Mouse (Mus musculus) lung, postnatal 14 days (tissue): ENCODE measurements at regions not wholly inside any gene's neighbourhood (a gene's known extent, or its start where the extent isn't known, plus 50 kb on each side); places are given as distances from the start of the nearest gene placed in this dataset.
A peak's percentile ranks its signal among the peaks of the same experiment; 100 is the strongest.

Source experiments
- DNase-seq: peaks from one replicate; pipeline ENCODE4 v3.0.0; 2021

GRCm38 (mm10) chr12:9847465-9848205 is 277.7 kb downstream of the Osr1 start:
- DNase-seq = peak; percentile 39

- DNase-seq = no peak
These were observed 285.6 kb downstream of the Osr1 start for GRCm38 (mm10) chr12:9855503-9856024.

GRCm38 (mm10) chr12:9856128-9856621 is 286.3 kb downstream of the Osr1 start:
- no peak for DNase-seq

- DNase-seq = no peak
These were observed 288.1 kb downstream of the Osr1 start for GRCm38 (mm10) chr12:9857990-9858389.

GRCm38 (mm10) chr12:9862301-9862700 is 292.4 kb downstream of the Osr1 start:
- no peak for DNase-seq

- no peak for DNase-seq
These were observed 302.3 kb downstream of the Osr1 start for GRCm38 (mm10) chr12:9872236-9872635.

- DNase-seq = no peak
These were observed 303.3 kb downstream of the Osr1 start for GRCm38 (mm10) chr12:9873214-9873613.

- no peak for DNase-seq
These were observed 304.9 kb downstream of the Osr1 start for GRCm38 (mm10) chr12:9874823-9875222.

GRCm38 (mm10) chr12:9881953-9882623 is 312.2 kb downstream of the Osr1 start:
- DNase-seq = no peak

GRCm38 (mm10) chr12:9883037-9883730 is 313.3 kb downstream of the Osr1 start:
- DNase-seq = no peak

- no peak for DNase-seq
These were observed 324.6 kb downstream of the Osr1 start for GRCm38 (mm10) chr12:9894521-9894920.

- no peak for DNase-seq
These were observed 328.1 kb downstream of the Osr1 start for GRCm38 (mm10) chr12:9897980-9898379.

- DNase-seq = no peak
These were observed 328.5 kb downstream of the Osr1 start for GRCm38 (mm10) chr12:9898420-9898819.

- DNase-seq = peak; percentile 14
These were observed 332.0 kb downstream of the Osr1 start for GRCm38 (mm10) chr12:9901948-9902347.

- no peak for DNase-seq
These were observed 333.9 kb downstream of the Osr1 start for GRCm38 (mm10) chr12:9903702-9904231.

- DNase-seq = no peak
These were observed 342.4 kb downstream of the Osr1 start for GRCm38 (mm10) chr12:9912333-9912732.

- DNase-seq = peak; percentile 66
These were observed 345.8 kb downstream of the Osr1 start for GRCm38 (mm10) chr12:9915726-9916140.

GRCm38 (mm10) chr12:9918026-9918425 is 348.1 kb downstream of the Osr1 start:
- peak; percentile 15 for DNase-seq

GRCm38 (mm10) chr12:9919007-9919406 is 349.1 kb downstream of the Osr1 start:
- DNase-seq = no peak

GRCm38 (mm10) chr12:9919433-9919832 is 349.5 kb downstream of the Osr1 start:
- DNase-seq = no peak

GRCm38 (mm10) chr12:9920401-9920800 is 350.5 kb downstream of the Osr1 start:
- DNase-seq = no peak

- no peak for DNase-seq
These were observed 351.8 kb downstream of the Osr1 start for GRCm38 (mm10) chr12:9921591-9922198.

GRCm38 (mm10) chr12:9924561-9924960 is 354.6 kb downstream of the Osr1 start:
- peak; percentile 5 for DNase-seq
